Mouse (Mus musculus): ENCODE measurements at regions not wholly inside any gene's neighbourhood (a gene's known extent, or its start where the extent isn't known, plus 50 kb on each side); places are given as distances from the start of the nearest gene placed in this dataset.

DNA sequence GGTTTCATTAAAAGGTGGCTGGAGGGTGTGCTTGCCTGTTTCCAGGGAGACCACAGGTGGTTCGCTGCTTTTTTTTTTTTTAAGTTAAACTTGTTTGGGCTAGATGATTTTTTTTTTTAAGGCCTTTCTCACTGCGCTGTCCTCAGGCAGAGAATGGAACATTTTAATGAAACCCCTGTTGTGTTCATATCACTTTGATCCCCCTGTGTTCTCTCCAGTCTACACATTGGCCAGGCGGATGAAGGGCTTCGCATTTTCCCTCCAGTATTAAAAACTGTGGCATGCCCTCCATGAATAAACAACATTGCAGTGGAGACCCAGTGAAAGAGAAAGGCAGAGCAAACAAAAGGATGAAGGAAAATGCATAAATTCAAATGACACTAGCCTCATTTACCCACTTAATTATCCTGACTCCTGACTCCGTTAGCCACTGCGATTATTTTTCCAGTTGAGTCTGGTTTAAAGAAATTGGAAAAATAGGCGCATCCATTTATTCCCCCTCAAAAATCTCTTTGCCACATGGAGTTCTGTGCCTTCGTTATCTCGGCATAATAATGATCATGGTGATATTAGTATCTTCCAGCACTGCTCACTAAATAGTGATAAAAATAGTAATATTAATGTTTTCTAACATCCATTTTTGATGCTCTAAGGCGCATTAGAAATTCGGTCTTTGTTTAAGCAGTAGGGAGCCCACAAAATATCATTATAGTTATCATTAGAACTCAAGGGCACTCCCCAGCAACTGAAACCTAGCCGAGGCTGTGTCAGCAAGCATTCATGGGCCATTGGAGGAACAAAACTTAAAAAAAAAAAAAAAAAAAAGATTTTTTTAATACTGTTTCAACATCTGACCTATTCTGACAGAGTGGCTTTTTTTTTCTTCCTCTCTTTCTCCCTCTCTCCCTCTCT lies 618.0 kb downstream of the Tfap2b start:
- Histone ChIP-seq H3K4me2 (ENCODE audit: low read length) (no peak overlapping the region), H3K36me3 (ENCODE audit: control insufficient read depth, insufficient read depth, low read length) (no peaks in the 10 kb centered on the region), H3K4me3 (ENCODE audit: low read length) (no peak overlapping the region), H3K4me1 (ENCODE audit: control insufficient read depth, insufficient read depth, low read depth, low read length) (no peaks in the 10 kb centered on the region), H3K9me3 (ENCODE audit: control insufficient read depth, low read length) (no peaks in the 10 kb centered on the region), H3K27ac (ENCODE audit: low read depth, low read length) (no peak overlapping the region), H3K27me3 (replicated peaks; ENCODE audit: control insufficient read depth, insufficient read depth, low read length) (no peaks in the 10 kb centered on the region), H3K9ac (ENCODE audit: low read depth, low read length) (no peak overlapping the region)
- 47% methylated on average over 12 of the region's 12 CpGs for WGBS
- 0 out of 2 replicates have a peak, but pooled peaks have one; percentile 14 for ATAC-seq

DNA sequence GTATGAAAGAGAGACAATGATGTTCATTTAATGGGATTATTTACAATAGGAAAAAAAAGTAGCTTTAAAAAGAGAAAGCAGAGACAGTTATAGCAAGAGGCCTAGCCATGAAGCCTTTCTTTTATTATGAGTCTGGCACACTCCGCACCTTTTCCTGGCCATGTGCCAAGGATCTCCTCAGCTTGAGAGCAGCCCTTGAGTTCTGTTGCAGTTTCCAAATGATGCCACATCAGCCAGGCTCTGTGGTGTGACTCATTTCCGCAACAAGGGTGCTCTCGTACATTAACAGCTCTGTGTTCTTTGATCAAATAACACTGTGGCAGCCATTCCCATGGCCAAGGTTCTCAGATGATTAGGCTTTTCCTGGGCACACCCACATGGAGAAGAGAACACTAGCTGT lies 641.2 kb downstream of the Tfap2b start:
- 54% methylated on average over 3 of the region's 3 CpGs for WGBS
- ATAC-seq: no peak; the same call in 1 of the 2 replicates

DNA sequence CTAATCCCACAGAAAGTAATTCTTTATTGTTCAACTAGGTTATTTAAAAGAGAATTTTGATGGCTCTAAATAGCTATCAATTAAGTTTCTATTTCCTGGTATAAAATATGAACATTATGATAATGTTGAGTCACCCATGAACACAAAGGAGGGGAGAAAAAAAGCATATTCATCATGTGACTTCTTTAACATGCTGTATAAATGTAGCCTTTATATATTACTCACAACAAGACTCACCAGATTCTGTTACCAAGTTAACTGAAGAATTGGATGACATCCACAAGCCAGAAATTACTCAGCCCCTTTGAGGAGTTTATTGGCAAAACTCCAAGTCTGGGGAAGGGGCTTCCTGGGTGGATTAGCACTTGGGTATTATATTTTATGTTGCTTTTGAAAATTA lies 648.5 kb downstream of the Tfap2b start:
- Histone ChIP-seq H3K4me3 (ENCODE audit: low read length) (no peak overlapping the region), H3K27me3 (replicated peaks; ENCODE audit: control insufficient read depth, insufficient read depth, low read length) (no peaks in the 10 kb centered on the region), H3K9me3 (ENCODE audit: control insufficient read depth, low read length) (no peaks in the 10 kb centered on the region), H3K9ac (ENCODE audit: low read depth, low read length) (no peak overlapping the region), H3K36me3 (ENCODE audit: control insufficient read depth, insufficient read depth, low read length) (no peaks in the 10 kb centered on the region), H3K4me1 (ENCODE audit: control insufficient read depth, insufficient read depth, low read depth, low read length) (no peaks in the 10 kb centered on the region), H3K4me2 (ENCODE audit: low read length) (no peak overlapping the region), H3K27ac (ENCODE audit: low read depth, low read length) (no peak overlapping the region)
- no peak for ATAC-seq

More for the DNA sequence above, 641.2 kb downstream of the Tfap2b start:
- Histone ChIP-seq H3K27ac (ENCODE audit: low read depth, low read length) (no peak overlapping the region), H3K4me3 (ENCODE audit: low read length) (no peak overlapping the region), H3K4me2 (ENCODE audit: low read length) (no peak overlapping the region), H3K9ac (ENCODE audit: low read depth, low read length) (no peak overlapping the region), H3K4me1 (ENCODE audit: control insufficient read depth, insufficient read depth, low read depth, low read length) (no peaks in the 10 kb centered on the region), H3K27me3 (replicated peaks; ENCODE audit: control insufficient read depth, insufficient read depth, low read length) (no peaks in the 10 kb centered on the region), H3K36me3 (ENCODE audit: control insufficient read depth, insufficient read depth, low read length) (no peaks in the 10 kb centered on the region), H3K9me3 (ENCODE audit: control insufficient read depth, low read length) (no peaks in the 10 kb centered on the region)

DNA sequence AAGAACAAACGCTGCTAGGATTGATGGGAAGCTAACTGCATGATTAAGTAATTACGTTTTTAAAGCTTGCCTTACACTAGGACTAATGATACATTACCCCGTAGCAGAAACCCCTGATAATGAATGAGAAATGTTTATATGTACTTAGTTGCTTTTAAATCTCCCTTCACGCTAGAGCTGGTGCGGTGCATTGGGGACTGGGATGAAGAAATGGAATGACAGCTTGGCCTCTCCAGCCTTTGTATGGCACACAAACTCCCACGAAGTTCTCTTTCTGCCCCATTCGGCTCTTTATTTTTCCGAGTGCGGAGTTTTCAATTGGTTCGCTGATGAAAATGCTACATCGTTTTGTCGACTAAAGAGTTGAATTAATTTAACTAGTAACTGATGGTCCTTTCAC lies 659.8 kb downstream of the Tfap2b start:
- Histone ChIP-seq H3K27me3 (replicated peaks; ENCODE audit: control insufficient read depth, insufficient read depth, low read length) (no peaks in the 10 kb centered on the region), H3K36me3 (ENCODE audit: control insufficient read depth, insufficient read depth, low read length) (no peaks in the 10 kb centered on the region), H3K9ac (ENCODE audit: low read depth, low read length) (no peak overlapping the region), H3K9me3 (ENCODE audit: control insufficient read depth, low read length) (no peaks in the 10 kb centered on the region), H3K4me1 (ENCODE audit: control insufficient read depth, insufficient read depth, low read depth, low read length) (no peaks in the 10 kb centered on the region), H3K4me3 (ENCODE audit: low read length) (no peak overlapping the region), H3K27ac (ENCODE audit: low read depth, low read length) (no peak overlapping the region), H3K4me2 (ENCODE audit: low read length) (no peak overlapping the region)
- WGBS: 46% methylated on average over 12 of the region's 12 CpGs
- no peak for ATAC-seq

DNA sequence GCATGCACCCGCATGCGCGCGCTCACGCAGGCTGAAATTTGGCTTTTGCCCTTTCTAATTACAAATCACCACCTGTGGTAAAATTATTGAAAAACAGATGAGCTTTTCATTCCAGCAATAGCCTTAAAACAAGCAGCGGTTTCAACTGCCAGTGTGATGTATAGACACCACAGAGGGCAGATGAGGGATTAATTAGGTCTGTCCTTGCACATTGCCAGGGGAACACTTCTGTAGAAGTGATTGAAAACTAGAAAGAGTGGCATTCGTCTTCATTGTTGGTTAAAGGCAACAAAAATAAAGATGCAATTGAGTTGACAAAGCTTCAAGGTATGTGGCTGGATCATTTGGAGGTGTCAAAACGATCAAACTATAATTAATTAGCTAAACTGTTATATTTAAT lies 672.5 kb downstream of the Tfap2b start:
- WGBS: 31% methylated on average over 8 of the region's 8 CpGs
- peak overlapping the region; percentile 1; the same call in 1 of the 2 replicates for H3K4me3 ChIP-seq (ENCODE audit: low read length)
- H3K9ac ChIP-seq (ENCODE audit: low read depth, low read length): no peak overlapping the region
- no peaks in the 10 kb centered on the region for H3K9me3 ChIP-seq (ENCODE audit: control insufficient read depth, low read length)
- no peaks in the 10 kb centered on the region for H3K4me1 ChIP-seq (ENCODE audit: control insufficient read depth, insufficient read depth, low read depth, low read length)
- no peaks in the 10 kb centered on the region for H3K36me3 ChIP-seq (ENCODE audit: control insufficient read depth, insufficient read depth, low read length)
- H3K4me2 ChIP-seq (ENCODE audit: low read length): peak overlapping the region; percentile 43
- peak; percentile 70 for ATAC-seq
- H3K27me3 ChIP-seq (replicated peaks; ENCODE audit: control insufficient read depth, insufficient read depth, low read length): no peaks in the 10 kb centered on the region
- no peak overlapping the region for H3K27ac ChIP-seq (ENCODE audit: low read depth, low read length)

DNA sequence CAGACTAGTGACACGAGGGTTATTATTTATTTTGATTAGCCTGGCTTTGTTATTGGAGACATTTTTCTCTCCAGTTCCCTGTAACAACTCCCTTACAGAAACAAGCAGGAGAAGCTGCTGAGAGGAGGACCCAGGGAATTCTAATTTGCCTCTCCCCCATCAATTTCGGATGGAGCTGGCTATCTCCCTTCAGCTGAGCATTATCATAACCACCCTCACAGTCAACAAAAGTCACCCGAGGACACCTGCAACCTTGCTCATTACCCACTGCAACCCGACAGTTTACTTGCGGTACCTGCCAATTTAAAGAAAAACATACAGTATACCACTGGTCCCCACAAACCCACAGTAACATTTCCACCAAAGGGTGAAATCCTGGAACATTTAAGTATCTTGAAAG lies 690.7 kb downstream of the Tfap2b start:
- 49% methylated on average over 5 of the region's 5 CpGs for WGBS
- no peaks in the 10 kb centered on the region for H3K9me3 ChIP-seq (ENCODE audit: control insufficient read depth, low read length)
- 0 out of 2 replicates have a peak, but pooled peaks cover 2% of the 10 kb centered on the region for H3K4me1 ChIP-seq (ENCODE audit: control insufficient read depth, insufficient read depth, low read depth, low read length)
- H3K4me2 ChIP-seq (ENCODE audit: low read length): no peak overlapping the region
- H3K27ac ChIP-seq (ENCODE audit: low read depth, low read length): no peak overlapping the region
- H3K4me3 ChIP-seq (ENCODE audit: low read length): no peak overlapping the region
- no peak overlapping the region for H3K9ac ChIP-seq (ENCODE audit: low read depth, low read length)
- H3K36me3 ChIP-seq (ENCODE audit: control insufficient read depth, insufficient read depth, low read length): no peaks in the 10 kb centered on the region
- no peak for ATAC-seq
- no peaks in the 10 kb centered on the region; the same call in 1 of the 2 replicates for H3K27me3 ChIP-seq (replicated peaks; ENCODE audit: control insufficient read depth, insufficient read depth, low read length)

DNA sequence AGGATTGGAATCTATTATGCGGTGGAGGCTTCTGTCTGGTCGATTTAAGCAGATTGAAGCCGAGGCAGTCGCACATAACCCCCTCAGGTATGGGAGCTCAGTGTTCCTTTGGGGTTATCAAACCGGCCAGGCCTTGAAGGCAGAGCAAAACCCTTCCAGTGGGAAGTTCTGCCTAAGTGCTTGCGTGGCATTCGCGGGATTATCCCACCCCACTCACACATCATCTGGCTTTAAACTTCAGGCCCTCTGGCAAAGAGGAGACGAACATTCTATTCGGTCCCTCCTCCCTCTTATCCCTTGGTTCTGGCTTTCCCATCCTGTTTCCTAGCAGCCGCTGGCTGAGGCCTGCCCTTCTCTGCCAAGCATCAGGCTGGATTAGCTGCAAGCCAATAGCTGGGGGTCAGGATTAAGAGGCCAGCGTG lies 691.2 kb downstream of the Tfap2b start:
- Histone ChIP-seq H3K27ac (ENCODE audit: low read depth, low read length) (no peak overlapping the region), H3K4me1 (ENCODE audit: control insufficient read depth, insufficient read depth, low read depth, low read length) (0 out of 2 replicates have a peak, but pooled peaks cover 2% of the 10 kb centered on the region), H3K4me2 (ENCODE audit: low read length) (no peak overlapping the region), H3K9ac (ENCODE audit: low read depth, low read length) (no peak overlapping the region; the same call in 1 of the 2 replicates), H3K4me3 (ENCODE audit: low read length) (no peak overlapping the region), H3K27me3 (replicated peaks; ENCODE audit: control insufficient read depth, insufficient read depth, low read length) (no peaks in the 10 kb centered on the region; the same call in 1 of the 2 replicates), H3K36me3 (ENCODE audit: control insufficient read depth, insufficient read depth, low read length) (no peaks in the 10 kb centered on the region), H3K9me3 (ENCODE audit: control insufficient read depth, low read length) (no peaks in the 10 kb centered on the region)
- peak; percentile 86 for ATAC-seq
- 31% methylated on average over 12 of the region's 12 CpGs for WGBS

DNA sequence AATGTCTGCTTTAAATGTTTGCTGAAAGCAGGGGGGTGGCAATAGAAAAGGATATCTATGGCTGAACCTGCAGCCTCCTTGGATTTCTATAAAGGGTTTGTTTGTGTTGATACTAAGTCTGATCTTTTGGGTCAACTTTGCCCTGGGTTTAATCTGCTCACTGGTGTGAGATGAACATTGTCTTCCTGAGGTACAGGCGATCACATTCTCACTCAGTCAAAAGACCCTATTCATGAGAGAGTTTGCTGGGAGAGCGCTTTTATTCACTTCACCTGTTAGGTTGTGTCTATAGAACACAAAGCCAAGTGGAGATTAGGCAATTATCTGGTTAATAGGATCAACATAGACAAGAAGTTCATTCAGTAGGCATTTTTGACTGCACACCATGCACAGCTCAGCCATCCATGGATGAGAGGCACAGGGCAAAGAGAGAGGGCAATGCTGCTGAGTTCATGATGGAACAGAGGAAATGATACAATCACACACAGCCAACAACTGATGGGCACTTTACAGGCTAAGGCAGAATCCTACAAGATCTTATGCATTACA lies 692.3 kb downstream of the Tfap2b start:
- 48% methylated on average over 2 of the region's 2 CpGs for WGBS
- no peak for ATAC-seq
- Histone ChIP-seq H3K9me3 (ENCODE audit: control insufficient read depth, low read length) (no peaks in the 10 kb centered on the region), H3K4me2 (ENCODE audit: low read length) (no peak overlapping the region), H3K27me3 (replicated peaks; ENCODE audit: control insufficient read depth, insufficient read depth, low read length) (no peaks in the 10 kb centered on the region; the same call in 1 of the 2 replicates), H3K9ac (ENCODE audit: low read depth, low read length) (no peak overlapping the region), H3K36me3 (ENCODE audit: control insufficient read depth, insufficient read depth, low read length) (no peaks in the 10 kb centered on the region), H3K4me1 (ENCODE audit: control insufficient read depth, insufficient read depth, low read depth, low read length) (0 out of 2 replicates have a peak, but pooled peaks cover 2% of the 10 kb centered on the region), H3K4me3 (ENCODE audit: low read length) (no peak overlapping the region), H3K27ac (ENCODE audit: low read depth, low read length) (no peak overlapping the region)

DNA sequence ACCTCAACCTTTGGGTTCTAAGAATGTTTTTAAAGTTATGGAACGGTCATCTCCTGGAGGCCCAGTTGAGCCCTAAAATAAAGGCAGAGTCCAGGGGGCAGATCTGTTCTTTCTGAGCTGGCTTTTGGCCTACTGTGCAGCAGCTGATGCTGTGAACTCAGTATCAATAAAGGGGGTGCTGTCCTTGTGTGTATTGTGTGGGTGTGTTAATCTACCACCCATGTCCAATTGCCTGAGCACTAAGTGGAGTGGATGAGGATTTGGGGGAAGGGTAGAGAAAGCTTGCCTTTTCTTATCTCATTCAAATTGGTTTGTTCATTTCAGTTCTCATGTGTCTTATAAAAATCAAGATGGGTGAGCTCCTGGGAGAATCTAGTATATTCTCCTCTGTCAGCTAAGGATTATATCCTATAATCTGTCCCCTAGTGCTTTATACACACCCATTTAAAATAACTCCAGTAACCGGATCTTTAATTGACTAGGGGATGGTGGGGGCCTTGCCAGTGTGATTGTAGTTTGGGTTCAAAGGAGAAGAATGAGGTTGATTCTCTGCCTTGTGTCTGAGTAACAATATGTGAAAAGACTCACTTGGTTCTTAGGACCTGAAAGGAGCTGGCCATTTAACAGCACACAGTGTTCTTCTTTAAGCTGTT lies 703.6 kb downstream of the Tfap2b start:
- Histone ChIP-seq H3K9me3 (ENCODE audit: control insufficient read depth, low read length) (no peaks in the 10 kb centered on the region), H3K4me1 (ENCODE audit: control insufficient read depth, insufficient read depth, low read depth, low read length) (no peaks in the 10 kb centered on the region)

More for the DNA sequence above, 703.6 kb downstream of the Tfap2b start:
- WGBS: 37% methylated on average over 2 of the region's 2 CpGs
- no peak for ATAC-seq
- Histone ChIP-seq H3K4me2 (ENCODE audit: low read length) (no peak overlapping the region), H3K36me3 (ENCODE audit: control insufficient read depth, insufficient read depth, low read length) (no peaks in the 10 kb centered on the region), H3K27me3 (replicated peaks; ENCODE audit: control insufficient read depth, insufficient read depth, low read length) (no peaks in the 10 kb centered on the region), H3K27ac (ENCODE audit: low read depth, low read length) (no peak overlapping the region), H3K9ac (ENCODE audit: low read depth, low read length) (no peak overlapping the region), H3K4me3 (ENCODE audit: low read length) (no peak overlapping the region)
